Mouse (Mus musculus) ovary, postnatal 10 days (tissue): ENCODE measurements around the gene Rabl6.

Source experiments
- DNase-seq: peaks from one replicate; pipeline ENCODE4 v3.0.0; 2022; ENCODE audit warnings: low spot score

Rabl6 gene

DNA sequence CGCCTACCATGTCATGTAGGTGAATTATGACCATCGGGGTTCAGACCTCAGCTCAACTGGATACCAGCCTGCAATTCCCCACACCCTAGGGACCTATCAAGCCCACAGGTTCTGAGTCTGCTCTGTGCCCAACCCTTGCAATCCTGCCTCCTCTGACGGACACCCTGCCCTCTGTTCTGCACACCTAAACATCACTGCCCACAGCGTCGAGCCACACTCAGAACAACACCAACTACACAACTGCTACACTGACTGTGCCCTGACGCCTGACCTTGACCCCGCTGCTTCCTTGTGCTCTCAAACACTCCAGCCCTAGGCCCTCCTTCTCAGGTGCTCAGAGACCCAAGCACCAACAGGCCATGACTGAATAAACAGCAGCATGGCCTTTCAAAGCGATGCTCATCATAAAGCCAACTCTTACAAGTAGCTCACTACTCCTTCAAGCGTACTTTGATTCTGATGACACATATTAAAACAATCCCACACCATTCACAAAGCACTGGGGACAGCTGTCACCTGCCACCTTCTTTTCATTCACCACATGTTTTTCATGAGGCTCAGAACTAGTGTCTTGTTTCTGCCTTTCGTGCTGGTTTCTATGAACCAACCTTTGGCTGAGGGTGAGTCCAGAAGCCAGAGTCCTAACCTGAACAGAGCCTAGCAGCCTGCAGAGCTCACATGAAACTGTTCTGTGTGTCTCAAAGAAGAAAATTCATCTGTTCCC is 66.5 kb downstream of the Rabl6 start:
- DNase-seq = no peak

DNA sequence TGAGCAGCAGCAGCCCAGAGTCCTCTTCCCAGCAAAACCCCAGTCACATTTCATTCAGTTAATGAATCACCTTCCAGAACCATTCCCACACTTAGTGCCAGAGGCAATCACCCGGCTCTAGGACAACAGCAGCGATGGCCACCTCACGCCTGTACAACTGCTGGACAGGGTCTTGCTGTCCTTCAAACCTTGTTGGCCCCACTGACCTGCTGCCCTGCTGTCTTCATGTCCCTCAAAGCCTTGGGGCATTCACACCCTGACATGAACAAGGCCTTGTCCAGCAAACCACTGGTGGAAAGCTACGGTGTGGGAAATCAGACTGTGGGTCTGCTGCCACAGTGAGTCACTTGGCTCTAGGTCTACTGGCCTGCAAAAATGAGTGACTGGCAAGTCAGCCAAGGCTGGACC is 67.8 kb downstream of the Rabl6 start:
- DNase-seq = no peak

DNA sequence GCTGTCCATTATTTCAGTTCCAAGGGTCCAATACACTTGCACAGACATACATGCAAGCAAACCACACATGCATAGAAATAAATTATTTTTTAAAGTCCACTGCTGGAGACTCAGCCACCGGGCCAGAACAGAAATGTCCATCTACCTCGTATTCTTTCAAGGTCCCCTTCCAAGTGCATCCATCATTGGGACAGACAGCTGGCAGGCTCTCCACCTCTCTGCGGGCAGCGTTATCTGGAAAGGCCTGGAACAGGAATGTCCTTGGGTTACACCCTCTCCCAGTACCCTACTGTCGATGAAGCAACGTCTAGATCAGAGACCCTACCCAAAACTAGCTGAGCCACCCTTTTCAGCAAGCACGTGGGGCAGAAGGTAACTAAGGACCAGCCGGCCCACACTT is 71.8 kb downstream of the Rabl6 start:
- no peak for DNase-seq

DNA sequence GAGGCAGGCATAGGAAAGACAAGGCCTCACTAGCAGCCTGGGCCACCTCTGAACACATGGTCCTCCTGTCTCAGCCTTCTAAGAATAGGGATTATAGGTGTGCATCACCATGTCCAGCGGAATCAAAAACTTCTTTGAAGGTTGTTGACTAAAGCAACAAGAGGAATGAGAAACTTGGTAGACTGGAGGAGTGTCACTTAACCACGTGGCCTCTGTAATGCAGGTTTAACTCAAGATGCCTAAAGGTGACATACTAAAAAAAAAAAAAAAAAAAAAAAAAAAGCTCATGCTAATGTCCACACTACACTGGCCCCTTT is 73.5 kb downstream of the Rabl6 start:
- DNase-seq = no peak

DNA sequence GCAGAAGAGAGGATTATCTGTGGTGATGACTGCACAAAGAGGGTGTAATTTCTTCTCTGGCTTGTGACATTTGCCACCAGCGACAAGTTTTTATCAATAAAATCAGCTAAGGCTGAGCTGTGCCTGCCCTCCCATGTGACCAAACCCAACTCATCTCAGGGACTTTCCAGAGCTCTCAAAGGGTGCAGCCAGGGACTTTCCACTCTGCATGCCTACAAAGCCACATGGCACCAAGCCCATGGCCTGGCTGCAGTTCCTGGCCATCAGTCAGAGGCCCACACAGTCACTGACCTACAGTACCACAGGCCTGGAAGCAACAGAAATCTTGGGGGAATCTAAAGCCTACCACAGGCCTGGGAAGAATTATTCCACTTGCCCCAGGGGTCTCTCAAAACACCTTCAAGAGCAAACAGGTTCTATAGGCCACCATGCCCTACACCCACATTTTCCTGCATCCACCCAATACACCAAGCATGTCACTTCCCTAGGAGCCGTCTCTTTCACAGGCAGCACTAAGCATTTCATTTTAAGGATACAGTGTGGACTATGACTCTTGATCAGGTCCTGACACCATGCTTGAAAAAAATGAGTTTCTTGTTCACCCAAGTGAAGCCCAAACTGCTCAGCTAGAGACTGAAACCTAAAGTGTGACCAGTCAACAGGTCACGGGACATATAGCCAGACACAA is 74.0 kb downstream of the Rabl6 start:
- DNase-seq = no peak

DNA sequence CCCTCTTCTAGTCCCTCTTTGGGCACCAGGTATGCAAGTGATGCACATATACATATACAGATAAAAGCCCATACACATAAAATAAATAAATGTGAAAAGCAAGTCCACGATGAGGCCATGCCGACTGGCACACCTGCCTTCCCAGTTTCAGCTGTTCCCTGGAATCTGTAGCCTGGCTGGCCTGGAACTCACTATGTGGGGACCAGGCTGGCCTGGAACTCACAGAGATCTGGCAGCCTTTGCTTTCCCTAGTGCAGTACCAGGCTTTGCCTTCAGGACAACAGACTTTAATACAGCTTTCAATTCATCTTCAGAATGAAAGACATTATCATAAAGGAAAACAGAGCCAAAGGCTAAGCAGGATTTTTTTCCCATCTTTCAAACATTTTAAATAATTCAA is 74.6 kb downstream of the Rabl6 start:
- DNase-seq = no peak
